Mouse (Mus musculus) CD4-positive, CD25-positive, alpha-beta regulatory T cell, adult 4 months (primary cell): Measurements from ENCODE around the gene Lrfn1. TPM values are rescaled to one million over a fixed set of nuclear protein-coding genes. Genes with fewer than 3 reads are reported as not detected.

Experiments used
- ATAC-seq: one replicate; pipeline ENCODE4 v1.8.0; 2017
- polyA plus RNA-seq, 2 experiments: library from polyadenylated mRNA; unstranded; fragments of 100-300 nt; shearing (Covaris generic); gene quantifications; one replicate each; pipeline ENCODE4 v1.2.1; 2017

Gene Lrfn1
- not detected for polyA plus RNA-seq

DNA sequence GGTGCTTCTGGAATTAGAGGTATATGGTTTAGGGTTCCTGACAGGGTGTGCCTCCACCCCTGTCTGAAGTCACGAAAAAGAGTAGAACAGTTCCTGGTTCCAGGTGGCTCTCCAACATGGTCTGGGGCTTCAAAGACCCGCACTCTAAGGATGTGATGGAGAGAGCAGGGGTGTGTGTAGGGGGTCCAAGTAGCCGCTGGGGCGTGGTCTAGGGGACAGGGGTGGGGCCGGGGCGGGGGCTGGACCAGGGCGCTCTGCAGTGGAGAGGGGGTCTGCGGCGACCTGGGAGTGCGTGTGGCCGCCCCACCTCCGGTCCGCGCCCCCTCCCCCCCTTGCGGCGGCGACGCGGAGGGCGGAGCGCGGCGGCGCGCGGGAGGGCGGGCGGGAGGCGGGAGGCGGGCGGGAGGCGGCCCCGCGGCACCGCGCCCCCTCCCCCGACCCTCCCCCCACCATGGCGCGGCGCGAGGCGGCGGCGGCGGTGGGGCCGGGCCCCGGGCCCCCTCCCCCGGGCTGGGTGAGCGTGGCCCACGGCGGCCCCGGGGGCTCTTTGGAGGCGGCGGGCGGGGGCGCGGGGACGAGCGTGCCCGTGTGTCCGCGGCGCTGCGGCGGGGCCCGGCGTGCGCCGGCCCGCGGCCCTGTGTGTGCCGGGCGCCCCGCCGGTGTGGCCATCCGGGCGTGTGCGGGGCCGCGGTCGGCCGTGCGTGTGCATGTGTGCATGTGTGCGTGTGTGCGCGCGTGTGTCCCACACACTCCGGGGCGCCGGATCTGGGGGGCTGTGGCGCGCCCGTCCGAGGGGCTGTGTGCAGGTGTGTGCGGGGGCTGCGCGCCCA lies at the start of gene Lrfn1:
Gene Lrfn1, plus strand, starts transcription at position 450 of the 830 bp plus-strand sequence.
- peak; percentile 51 for ATAC-seq

DNA sequence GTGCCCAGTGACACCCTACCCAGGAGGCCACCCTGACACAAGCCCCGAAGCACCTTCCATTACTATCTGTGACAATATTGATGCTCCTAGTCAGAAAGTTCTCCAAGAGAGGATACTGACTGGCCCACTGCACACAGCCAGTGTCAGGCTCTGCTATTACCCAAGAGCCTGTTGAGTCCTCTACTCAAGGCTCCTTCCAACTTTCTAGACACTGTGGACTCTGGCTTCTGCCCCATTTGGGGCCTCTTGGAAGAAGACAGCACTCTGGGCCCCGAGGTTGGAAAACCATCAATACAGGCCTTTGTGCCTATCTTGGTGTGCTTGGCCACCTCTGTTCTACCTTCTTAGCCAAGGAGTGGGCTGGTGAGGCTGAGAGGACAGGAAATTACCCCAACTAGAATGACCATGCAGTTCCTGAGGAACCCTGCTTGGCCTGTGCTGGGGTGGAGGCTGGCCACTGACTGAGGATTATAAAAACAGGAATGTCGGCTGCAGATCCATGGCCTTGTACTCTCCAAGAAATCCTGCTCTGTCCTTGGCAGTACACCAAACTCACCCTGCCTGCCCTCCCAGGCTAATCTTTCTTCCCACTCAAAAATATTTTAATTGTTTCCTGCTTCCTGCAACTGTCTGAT lies 40.8 kb upstream of the Lrfn1 start:
- no peak for ATAC-seq

DNA sequence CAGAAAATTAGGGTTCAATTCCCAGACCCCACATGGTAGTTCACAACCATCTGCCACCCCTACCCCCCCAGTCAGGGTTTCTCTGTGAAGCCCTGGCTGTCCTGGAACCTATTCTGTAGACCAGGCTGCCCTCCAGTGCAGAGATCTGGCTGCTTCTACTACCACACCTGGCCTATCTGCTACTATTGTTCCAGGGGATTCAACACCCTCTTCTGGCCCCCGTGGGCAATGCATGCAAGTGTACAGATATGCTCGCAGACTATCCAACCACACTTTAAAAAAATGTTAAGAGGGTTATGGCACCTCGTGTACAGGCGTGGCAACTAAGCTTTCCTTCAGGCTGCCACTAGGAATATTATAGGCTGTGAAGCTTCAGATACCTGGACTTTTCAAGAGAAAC lies 39.0 kb upstream of the Lrfn1 start:
- ATAC-seq = no peak

- ATAC-seq = no peak
Measured at GRCm38 (mm10) chr7:28417368-28417767, 34.4 kb upstream of the Lrfn1 start.

DNA sequence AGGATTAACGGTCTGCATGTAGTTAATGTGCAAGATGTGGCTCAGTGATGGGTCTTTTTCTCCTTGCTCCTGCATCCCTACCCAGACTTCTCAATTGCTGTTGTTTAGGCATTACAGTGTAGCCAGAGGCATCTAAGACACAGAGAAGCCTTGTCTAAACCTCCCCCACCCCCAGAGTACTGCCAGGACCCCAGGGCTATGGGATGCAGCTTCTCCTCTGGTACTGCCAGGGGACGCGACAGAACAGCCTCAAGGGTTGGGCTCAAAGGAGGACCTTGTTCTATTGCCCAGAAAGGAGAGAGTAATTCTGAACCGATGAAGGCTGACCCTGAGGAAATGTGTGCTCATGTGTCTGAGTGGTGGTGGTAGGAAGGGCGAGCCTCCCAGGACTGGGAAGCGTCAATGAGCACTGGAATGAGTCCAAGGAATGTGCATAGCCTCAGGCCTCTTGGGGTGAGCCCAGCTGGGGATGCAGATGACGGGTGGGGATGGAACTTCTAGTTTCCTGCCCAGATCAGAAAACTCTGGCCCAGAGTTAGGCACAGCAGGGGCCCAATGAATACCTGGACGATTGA lies 33.6 kb upstream of the Lrfn1 start:
- ATAC-seq = no peak

DNA sequence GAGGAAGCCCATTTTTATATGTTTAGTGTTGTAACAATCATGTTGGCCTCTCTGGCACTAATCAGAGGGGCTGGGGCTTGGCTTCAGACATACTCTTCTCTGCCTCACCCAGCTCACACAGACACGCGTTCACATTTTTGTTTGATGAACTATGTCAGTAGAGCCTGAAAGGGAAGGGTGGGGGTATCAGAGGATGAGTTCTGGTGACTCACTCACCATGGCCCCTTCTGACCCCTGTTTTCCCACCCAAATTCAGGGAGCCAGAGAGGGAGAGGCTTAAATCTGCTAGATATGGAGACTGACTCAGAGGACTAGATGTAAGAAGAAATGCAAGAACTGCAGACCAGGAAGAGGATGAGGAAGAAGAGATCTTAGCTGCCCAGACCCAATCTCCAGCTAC lies 32.4 kb upstream of the Lrfn1 start:
- ATAC-seq = no peak

DNA sequence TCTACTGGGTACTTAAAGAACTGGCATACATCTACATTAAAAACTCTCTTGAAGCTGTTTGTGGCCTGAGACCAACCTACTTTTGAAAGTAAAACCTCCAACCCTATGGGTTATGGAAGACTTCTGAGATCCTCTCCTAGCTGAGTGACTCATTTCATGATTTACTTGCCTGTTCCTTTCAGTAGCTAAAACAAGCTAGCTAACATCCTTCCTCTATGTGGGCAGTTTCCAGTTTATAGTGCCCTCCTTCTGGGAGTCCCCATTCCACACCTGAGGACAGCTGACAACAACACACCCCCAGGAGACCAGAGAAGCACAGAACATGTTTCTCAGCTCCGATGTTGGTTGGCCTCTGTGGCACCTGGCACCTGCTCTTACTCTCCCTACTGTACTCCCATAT lies 28.8 kb upstream of the Lrfn1 start:
- no peak for ATAC-seq

DNA sequence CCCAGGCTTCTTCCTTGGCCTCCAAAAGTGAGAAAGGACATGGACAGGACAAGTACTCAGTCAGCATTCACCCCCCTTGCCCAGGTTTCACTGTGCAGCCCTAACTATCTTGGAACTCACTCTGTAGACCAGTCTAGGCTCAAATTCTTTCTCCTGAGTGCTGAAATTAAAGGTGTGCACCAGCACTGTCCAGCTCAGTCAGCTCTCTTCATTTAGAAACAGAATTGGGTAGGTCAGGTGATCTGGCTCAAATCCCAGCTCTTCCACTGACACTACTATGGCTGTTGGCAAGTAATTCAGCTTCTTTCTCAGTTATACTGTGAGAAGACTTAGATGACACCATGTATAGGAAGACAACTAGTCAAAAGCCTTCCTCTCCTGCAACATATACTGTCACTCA lies 24.0 kb upstream of the Lrfn1 start:
- ATAC-seq = no peak

DNA sequence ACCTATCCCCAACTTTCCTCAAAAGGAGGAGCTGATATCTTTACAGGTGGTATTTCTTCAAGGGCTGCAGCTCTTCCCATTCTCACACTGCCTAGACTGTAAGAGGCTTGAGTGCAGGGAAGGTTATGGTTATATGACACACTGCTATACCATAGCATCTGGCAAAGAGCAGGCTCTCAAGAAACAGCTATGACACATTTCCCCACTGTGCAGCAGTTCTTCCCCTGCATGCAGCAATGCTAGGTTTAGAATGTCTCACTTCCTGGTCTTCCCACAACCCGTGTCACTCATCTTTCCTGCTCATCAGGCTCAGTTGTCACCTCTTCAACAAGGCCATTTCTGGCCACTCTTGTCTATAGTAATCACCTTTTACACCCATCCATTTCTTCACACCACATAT lies 21.3 kb upstream of the Lrfn1 start:
- no peak for ATAC-seq

DNA sequence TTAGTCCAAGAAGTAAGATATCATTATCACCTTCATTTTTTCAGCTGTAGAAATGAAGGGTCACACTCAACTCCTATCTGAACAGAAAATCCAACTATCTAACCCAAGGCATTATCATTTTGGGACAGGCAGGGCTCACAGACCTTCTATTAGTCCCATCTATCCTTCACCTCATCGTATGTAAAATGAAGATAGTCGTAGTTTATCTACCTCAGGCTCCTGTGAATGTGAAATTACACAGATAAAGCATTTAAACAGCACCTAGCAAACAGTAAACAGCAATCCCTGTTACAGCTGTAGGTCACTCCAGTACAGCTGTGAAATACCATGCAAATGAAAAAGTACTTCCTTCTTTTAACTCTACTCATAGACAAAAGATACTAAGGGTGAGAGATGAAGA lies 19.5 kb upstream of the Lrfn1 start:
- no peak for ATAC-seq

- no peak for ATAC-seq
Measured at GRCm38 (mm10) chr7:28435660-28436259, 16.0 kb upstream of the Lrfn1 start.

GRCm38 (mm10) chr7:28436271-28436904 lies 15.4 kb upstream of the Lrfn1 start:
- ATAC-seq = peak; percentile 88

GRCm38 (mm10) chr7:28436932-28437570 lies 14.7 kb upstream of the Lrfn1 start, which contains the start of gene Gmfg:
Gmfg (plus strand) TSS chr7:28437447.
- peak; percentile 30 for ATAC-seq

DNA sequence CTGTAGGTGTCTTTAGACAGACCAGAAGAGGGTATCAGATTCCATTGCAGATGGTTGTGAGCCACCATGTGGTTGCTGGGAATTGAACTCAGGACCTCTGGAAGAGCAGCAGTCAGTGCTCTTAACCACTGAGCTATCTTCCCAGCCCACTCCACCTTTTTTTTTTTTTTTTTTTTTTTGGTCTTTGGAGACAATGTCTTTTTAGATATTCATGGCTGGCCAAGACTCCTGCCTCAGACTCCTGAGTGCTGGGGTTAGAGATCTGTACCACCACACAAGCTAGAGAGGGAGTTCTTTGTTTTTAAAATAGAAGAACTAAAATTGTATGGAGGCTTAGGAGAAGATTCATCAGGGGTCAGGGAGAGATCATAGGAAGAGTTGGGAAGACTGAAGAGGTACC lies 13.8 kb upstream of the Lrfn1 start:
- ATAC-seq = no peak

GRCm38 (mm10) chr7:28438771-28439170 lies 13.0 kb upstream of the Lrfn1 start:
- no peak for ATAC-seq

DNA sequence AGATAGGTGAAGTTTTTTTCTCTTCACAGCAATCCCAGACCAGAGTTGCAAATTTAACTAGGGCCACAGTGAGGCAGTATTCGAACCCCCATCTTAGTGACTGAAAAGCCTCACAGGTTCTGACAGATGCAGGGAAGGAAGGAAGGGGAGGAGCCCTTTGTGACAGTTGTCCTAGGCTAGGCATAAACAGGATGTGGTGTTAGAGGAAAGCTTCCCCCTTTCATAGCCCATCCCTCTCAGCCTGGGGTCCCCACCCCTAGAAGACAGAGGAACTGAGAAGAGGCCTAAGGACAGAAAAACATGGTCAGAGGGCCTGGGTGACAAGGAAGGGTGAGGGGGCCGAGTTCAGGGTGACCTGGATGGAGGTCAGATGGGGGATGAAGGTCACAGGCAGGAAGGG lies 11.0 kb upstream of the Lrfn1 start:
- peak; percentile 53 for ATAC-seq

GRCm38 (mm10) chr7:28441776-28442485 lies 9.8 kb upstream of the Lrfn1 start:
- no peak for ATAC-seq

DNA sequence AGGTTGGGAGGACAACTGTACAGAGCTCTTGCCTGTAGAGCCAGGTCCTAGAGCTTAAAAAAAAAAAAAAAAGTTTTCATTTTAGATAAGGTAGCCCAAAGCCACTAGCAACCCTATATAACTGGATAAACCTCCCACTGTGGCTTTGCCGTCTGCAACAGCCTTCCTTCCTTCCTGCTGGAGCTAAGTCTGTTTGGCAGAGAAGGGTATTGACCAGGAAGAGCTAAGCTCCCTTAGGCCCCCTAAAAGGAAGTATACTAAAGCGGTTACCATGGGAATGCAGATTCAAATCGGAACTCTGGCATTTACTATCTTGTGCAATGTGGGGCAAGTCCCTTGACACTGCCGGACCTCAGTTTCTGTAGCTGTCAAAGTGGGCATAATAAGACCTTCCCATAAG lies 9.1 kb upstream of the Lrfn1 start:
- ATAC-seq = no peak

DNA sequence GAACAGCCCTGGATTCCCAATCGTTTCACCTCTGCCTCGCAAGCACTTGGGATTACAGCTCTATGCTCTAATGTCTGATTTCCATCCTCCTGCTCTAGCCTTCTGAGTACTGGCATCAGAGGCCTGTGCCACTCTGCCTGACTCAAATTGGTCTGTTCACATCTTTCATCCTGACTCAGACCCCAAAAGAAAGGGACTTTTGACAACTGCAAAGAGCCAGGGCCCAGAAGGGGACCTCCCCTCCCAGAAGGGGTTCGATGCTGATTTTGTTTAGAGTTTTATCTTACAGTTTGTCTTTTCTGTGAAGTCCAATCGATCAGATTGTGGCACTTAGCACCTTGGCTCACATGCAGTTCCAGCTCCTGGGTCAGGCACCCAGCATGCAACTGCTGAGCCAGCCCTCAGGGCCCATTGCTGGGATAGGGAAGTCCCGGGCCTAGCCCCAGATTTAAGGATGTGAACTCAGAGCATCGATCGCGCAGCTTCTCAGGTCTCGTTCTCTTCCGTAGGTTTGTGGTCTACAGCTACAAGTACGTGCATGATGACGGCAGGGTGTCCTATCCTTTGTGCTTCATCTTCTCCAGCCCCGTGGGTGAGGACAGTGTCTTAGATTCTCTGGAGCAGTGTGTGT lies 7.3 kb upstream of the Lrfn1 start:
- peak; percentile 42 for ATAC-seq

- ATAC-seq = no peak
Measured at GRCm38 (mm10) chr7:28446446-28446845, 5.3 kb upstream of the Lrfn1 start.
